Mouse (Mus musculus) embryonic facial prominence, embryonic 11.5 days (tissue): Measurements from ENCODE around the gene Ssh3. TPM values are rescaled to one million over a fixed set of nuclear protein-coding genes. Genes with fewer than 3 reads are reported as not detected.

ENCODE experiments used
- ATAC-seq: fragments of 200-750 bp; cut with Nextera tagmentation; replicated peaks from 2 replicates; pipeline ENCODE4 v1.8.0; 2017; ENCODE audit warnings: low read depth; ENCODE audit not compliant: insufficient number of reproducible peaks, low FRiP score, low TSS enrichment
- DNase-seq: peaks from one replicate; pipeline ENCODE4 v3.0.0-alpha.2; 2015; ENCODE audit warnings: low spot score
- H3K27ac ChIP-seq: fragments of 300-500 bp; sonication (generic); replicated peaks from 2 replicates; pipeline ENCODE4 v1.5.1; 2014; ENCODE audit warnings: mild to moderate bottlenecking, low read depth, low read length, control low read depth
- H3K27me3 ChIP-seq: fragments of 300-500 bp; sonication (generic); 2 replicates; pipeline ENCODE4 v1.6.1; 2014; ENCODE audit warnings: mild to moderate bottlenecking, low read length, moderate library complexity, mixed read lengths; ENCODE audit not compliant: control insufficient read depth, insufficient read depth
- H3K36me3 ChIP-seq: fragments of 300-500 bp; sonication (generic); replicated peaks from 2 replicates; pipeline ENCODE4 v1.6.1; 2014; ENCODE audit warnings: low read depth, mild to moderate bottlenecking, low read length, moderate library complexity, mixed read lengths; ENCODE audit not compliant: control insufficient read depth, insufficient read depth
- H3K4me1 ChIP-seq: fragments of 300-500 bp; sonication (generic); 2 replicates; pipeline ENCODE4 v1.6.1; 2014; ENCODE audit warnings: low read length, mixed read lengths; ENCODE audit not compliant: control insufficient read depth, insufficient read depth
- H3K4me2 ChIP-seq: fragments of 300-500 bp; sonication (generic); 2 replicates; pipeline ENCODE4 v1.6.1; 2014; ENCODE audit warnings: low read depth, mild to moderate bottlenecking, control low read depth, low read length, moderate library complexity
- H3K4me3 ChIP-seq: fragments of 300-500 bp; sonication (generic); 2 replicates; pipeline ENCODE4 v1.5.1; 2014; ENCODE audit warnings: low read depth, low read length, control low read depth
- H3K9ac ChIP-seq: fragments of 300-500 bp; sonication (generic); replicated peaks from 2 replicates; pipeline ENCODE4 v1.6.1; 2014; ENCODE audit warnings: mild to moderate bottlenecking, control low read depth, low read length
- H3K9me3 ChIP-seq: fragments of 300-500 bp; sonication (generic); replicated peaks from 2 replicates; pipeline ENCODE4 v1.6.1; 2016; ENCODE audit warnings: mild to moderate bottlenecking, low read length, inconsistent platforms, mixed read lengths; ENCODE audit not compliant: control insufficient read depth
- WGBS: fragments of 180-500 bp; shearing (Covaris S2); extraction: QIAGEN DNeasy Blood & Tissue Kit; methylation state at CpG from one replicate; pipeline ENCODE4 v1.1.7; 2014; 5-methylcytosine and 5-hydroxymethylcytosine counted together
- polyA plus RNA-seq: library from polyadenylated mRNA; unstranded; fragments of >200 nt; fragmentation: Nextera tagmentation; extraction: Ambion mirVana; gene quantifications from 2 replicates; pipeline ENCODE4 v1.2.1, GENCODE M21; 2014

Ssh3 gene
- polyA plus RNA-seq, 1 experiment from 2014 or later = 2.7 TPM

DNA sequence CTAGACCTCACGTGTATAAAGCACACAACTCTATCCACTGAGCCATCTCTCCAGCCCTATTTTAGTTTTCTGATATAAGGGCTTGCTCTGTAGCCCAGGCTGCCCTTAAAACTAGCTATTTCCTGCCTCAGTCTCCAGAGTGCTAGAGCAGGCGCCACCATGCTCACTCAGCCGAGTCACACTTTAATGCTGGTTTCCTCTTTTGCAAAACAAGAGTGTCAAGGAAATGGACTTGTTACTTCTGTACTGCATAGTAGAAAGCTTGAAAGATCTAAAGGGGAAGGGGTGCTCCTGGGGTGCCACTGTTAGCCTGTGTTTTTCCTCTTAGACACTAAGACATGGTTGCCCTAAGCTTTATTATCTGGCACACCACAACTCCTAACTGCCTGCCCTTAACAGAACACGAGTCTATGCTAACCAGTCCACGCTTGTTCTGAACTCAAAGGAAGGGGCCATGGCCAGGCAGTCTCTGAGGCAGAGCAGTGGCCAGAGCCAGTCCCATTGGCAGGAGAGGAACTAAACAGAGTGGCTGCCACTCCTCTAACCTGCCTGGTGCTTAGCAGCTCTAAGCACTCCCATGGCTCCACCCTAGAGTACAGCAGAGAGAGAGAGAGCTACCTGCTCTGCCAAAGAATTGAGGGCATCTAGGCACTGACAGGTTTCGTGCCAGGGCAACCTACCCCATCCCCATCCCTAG is 30.7 kb upstream of the Ssh3 start:
- Histone ChIP-seq H3K4me3 (no peak overlapping the region), H3K9me3 (no peaks in the 10 kb centered on the region), H3K4me2 (no peak overlapping the region), H3K36me3 (no peaks in the 10 kb centered on the region), H3K27ac (no peak overlapping the region), H3K4me1 (peaks cover 23% of the 10 kb centered on the region), H3K9ac (no peak overlapping the region), H3K27me3 (no peaks in the 10 kb centered on the region)
- no peak for DNase-seq
- WGBS = 80% methylated on average over 6 of the region's 6 CpGs
- no peak for ATAC-seq

DNA sequence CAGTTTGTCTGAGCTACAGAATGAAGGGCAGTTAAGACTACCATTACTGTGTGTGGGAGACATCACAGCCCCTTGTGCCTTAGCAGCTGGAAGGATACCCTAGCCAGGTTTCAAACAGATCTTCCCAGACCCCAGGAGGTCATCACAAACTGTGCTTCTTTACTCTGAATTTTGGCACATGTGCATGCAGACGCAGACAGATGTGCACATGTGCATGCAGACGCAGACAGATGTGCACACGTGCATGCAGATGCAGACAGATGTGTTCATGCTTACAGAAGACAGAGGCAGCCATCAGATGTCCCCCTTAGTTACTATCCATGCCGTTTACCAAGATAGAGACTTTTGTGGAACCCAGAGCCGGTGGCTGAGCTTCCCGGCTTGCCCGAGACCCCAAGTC is 30.1 kb upstream of the Ssh3 start:
- H3K9ac ChIP-seq = no peak overlapping the region
- H3K27me3 ChIP-seq = no peaks in the 10 kb centered on the region
- H3K27ac ChIP-seq = no peak overlapping the region
- WGBS = 93% methylated on average over 7 of the region's 7 CpGs
- H3K36me3 ChIP-seq = no peaks in the 10 kb centered on the region
- H3K4me1 ChIP-seq = peaks cover 18% of the 10 kb centered on the region
- no peak overlapping the region for H3K4me2 ChIP-seq
- DNase-seq (no peak), ATAC-seq (no peak)
- H3K9me3 ChIP-seq = no peaks in the 10 kb centered on the region
- no peak overlapping the region for H3K4me3 ChIP-seq

DNA sequence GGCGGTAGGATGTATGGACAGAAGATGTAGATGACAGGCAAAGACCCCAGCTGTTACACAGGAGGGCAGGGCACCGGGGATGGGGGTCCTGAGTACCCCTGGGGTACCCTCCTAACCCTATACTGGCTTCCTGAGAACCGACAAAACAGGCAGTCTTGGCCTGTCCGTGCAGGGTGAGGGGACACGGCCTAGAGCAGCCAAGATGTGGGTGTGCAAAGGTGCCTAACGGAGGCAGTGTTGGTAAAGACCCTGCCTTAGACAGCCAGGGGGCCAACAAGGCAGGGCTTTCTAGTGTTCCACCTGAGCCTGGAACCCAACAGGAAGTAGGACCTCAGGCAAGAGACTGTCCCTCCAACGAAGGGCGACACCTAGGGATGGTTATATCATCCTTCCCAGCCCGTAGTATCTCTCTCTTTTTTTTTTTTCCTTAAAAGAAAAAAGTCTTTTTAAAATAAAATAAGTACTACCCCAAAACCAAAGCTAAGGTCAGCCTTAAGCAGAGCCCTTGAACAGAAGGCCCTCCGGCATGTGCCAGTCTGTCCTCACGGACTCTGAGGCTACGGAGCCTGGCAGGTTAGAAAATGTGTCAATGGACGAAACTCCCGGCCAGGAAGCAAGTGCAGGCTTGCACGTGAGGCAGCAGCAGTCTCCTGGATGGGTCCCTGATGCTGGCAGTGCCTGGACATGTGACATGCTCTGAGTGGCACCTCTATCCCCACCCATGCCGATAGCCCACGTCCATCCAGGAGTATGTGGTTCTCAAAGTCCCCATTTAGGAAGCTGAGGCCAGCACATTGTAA is 29.5 kb upstream of the Ssh3 start:
- Histone ChIP-seq H3K4me1 (peaks cover 18% of the 10 kb centered on the region), H3K9me3 (no peaks in the 10 kb centered on the region), H3K4me2 (no peak overlapping the region), H3K27ac (no peak overlapping the region), H3K36me3 (no peaks in the 10 kb centered on the region), H3K27me3 (no peaks in the 10 kb centered on the region), H3K9ac (no peak overlapping the region), H3K4me3 (no peak overlapping the region)
- ATAC-seq (no peak), DNase-seq (no peak)
- WGBS = 88% methylated on average over 17 of the region's 17 CpGs

DNA sequence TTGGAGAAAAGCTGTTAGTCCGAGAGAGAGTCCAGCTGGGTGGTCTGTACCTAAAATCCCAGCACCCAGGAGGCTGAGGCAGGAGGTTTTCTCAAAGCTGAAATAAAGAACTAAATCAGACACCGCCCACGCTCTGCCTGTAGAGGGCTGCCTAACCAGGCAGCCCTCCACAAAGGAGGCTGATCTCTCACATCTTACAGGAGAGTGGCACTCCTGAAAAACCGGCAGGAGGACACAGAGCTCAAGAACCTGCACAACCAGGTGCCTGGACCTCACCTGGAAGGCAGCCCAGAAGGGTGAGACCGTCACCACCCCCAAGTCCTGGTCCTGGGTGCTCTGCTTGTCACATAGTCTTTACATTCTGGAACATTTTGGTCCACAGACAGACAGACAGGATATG is 28.9 kb upstream of the Ssh3 start:
- ATAC-seq = no peak
- no peaks in the 10 kb centered on the region for H3K27me3 ChIP-seq
- peaks cover 14% of the 10 kb centered on the region for H3K4me1 ChIP-seq
- H3K36me3 ChIP-seq = no peaks in the 10 kb centered on the region
- H3K9me3 ChIP-seq = no peaks in the 10 kb centered on the region
- H3K27ac ChIP-seq = no peak overlapping the region
- no peak overlapping the region for H3K9ac ChIP-seq
- WGBS = 91% methylated on average over 5 of the region's 5 CpGs
- H3K4me2 ChIP-seq = no peak overlapping the region
- no peak for DNase-seq
- no peak overlapping the region for H3K4me3 ChIP-seq

DNA sequence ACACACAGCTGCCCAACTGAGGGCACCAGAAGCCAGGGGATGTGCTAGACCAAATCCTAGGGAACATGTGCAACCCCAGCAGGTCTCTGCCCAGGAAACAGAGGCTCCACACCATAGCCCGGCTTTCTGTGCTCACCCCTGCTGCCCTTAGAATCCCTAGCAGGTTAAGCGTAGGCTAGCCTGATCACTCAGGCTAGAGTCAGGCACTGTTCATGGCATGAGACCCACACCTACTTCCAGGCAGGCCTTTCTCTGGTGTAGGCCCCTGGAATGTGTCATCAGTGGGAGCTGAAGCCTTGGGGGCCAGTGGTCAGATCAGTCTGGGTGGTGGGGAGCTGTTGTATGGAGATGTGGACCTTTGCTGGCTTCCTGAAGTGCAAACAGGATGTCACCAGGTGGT is 27.6 kb upstream of the Ssh3 start:
- Histone ChIP-seq H3K27ac (no peak overlapping the region), H3K4me1 (peaks cover 4% of the 10 kb centered on the region), H3K36me3 (no peaks in the 10 kb centered on the region), H3K9ac (no peak overlapping the region), H3K9me3 (no peaks in the 10 kb centered on the region), H3K4me2 (no peak overlapping the region), H3K4me3 (no peak overlapping the region), H3K27me3 (no peaks in the 10 kb centered on the region)
- 83% methylated on average over 2 of the region's 2 CpGs for WGBS
- DNase-seq (no peak), ATAC-seq (no peak)

DNA sequence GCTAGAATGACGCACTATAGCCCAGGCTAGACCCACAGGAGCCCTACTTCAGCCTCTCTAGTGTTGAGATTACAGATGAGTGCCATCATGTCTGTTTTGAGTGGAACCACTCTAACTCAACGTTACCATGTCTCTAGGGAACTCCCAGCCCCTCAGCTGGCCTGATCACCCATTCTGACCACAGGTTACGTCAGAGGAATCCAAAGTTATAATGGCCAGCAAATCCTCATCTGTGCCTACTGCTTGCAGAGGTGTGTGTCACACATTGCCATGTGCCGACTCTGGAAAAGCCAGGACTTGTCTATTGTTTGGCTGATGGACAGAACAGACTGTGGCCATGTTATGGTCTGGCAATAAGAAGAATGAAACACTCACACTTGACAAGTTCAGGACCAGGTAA is 26.4 kb upstream of the Ssh3 start:
- Histone ChIP-seq H3K36me3 (peaks cover 6% of the 10 kb centered on the region), H3K27me3 (no peaks in the 10 kb centered on the region), H3K9ac (no peak overlapping the region), H3K4me3 (no peak overlapping the region), H3K9me3 (no peaks in the 10 kb centered on the region), H3K4me2 (no peak overlapping the region), H3K27ac (no peak overlapping the region), H3K4me1 (no peaks in the 10 kb centered on the region)
- no peak for ATAC-seq
- 90% methylated on average over 4 of the region's 4 CpGs for WGBS
- no peak for DNase-seq

DNA sequence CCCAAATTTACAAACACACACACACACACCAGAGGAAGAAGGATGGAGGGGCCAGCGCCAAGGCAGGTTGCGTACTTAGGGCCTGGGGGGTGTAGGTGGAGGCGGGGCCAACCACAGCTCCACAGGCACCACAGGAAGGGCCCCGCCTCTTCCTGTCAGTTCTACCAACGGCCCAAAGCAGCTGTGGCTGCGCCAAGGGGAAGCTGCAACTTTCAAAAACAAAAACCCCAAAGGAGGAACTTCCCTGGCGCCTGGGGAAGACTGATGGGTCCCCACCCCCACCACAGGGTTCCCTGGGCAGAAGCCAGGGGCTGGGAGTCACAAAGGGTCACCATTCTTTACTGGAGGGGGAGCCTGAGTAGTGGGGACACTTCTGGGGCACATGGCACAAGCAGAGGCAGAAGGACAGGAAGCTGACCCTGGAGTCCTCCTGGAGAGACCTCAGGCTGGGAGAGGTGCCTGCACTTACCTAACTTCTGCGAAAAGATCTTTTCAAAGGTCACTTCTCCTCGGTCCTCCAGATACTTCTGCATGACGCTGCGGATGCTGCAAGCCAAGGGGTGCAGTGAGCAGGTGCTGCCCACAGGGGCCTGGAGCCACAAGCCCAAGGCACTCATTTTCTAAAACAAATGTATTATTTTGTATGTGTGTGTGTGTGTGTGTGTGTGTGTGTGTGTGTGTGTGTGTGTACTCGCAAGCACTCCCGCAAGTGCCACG is 25.6 kb upstream of the Ssh3 start:
- Histone ChIP-seq H3K27me3 (no peaks in the 10 kb centered on the region), H3K4me2 (no peak overlapping the region), H3K4me3 (no peak overlapping the region), H3K9ac (no peak overlapping the region), H3K27ac (no peak overlapping the region), H3K9me3 (no peaks in the 10 kb centered on the region), H3K4me1 (no peaks in the 10 kb centered on the region), H3K36me3 (peaks cover 12% of the 10 kb centered on the region)
- ATAC-seq (no peak), DNase-seq (no peak)
- 71% methylated on average over 14 of the region's 14 CpGs for WGBS

DNA sequence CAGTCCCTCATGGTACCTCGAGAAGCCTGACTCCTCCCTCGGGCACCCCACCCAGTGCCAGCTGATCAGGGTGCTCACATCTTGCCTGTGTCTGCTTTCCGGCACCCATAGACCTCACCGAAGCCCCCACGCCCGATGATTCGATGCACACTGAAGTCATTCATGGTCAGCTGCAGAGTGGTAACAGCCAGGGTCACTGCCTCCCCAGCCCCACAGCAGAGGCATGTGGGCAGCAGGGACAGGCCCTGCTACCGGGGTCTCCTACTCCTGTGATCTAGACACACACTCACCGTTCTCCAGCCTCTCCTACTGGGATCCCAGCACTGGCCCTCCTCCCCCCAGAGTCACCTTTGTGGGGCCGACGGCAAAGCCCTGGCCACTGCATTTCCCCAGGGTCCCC is 22.2 kb upstream of the Ssh3 start:
- Histone ChIP-seq H3K9me3 (no peaks in the 10 kb centered on the region), H3K9ac (no peak overlapping the region; the same call in 1 of the 2 replicates), H3K4me2 (no peak overlapping the region), H3K36me3 (peaks cover 21% of the 10 kb centered on the region), H3K27me3 (no peaks in the 10 kb centered on the region), H3K4me1 (no peaks in the 10 kb centered on the region), H3K27ac (no peak overlapping the region), H3K4me3 (no peak overlapping the region)
- 84% methylated on average over 11 of the region's 11 CpGs for WGBS
- DNase-seq (no peak), ATAC-seq (no peak)
